Mouse (Mus musculus) forebrain, embryonic 16.5 days (tissue): ENCODE results near the gene Eps8. TPM values are rescaled to one million over a fixed set of nuclear protein-coding genes. Genes with fewer than 3 reads are reported as not detected.

Source experiments
- ATAC-seq: fragments of 200-750 bp; cut with Nextera tagmentation; 2 replicates; pipeline ENCODE4 v1.8.0; 2017; ENCODE audit warnings: mild to moderate bottlenecking, moderate library complexity
- H3K27ac ChIP-seq: fragments of 300-500 bp; sonication (generic); 2 replicates; pipeline ENCODE4 v1.5.1; 2014; ENCODE audit warnings: low read length, control low read depth
- H3K27me3 ChIP-seq: fragments of 300-500 bp; sonication (generic); replicated peaks from 2 replicates; pipeline ENCODE4 v1.6.1; 2014; ENCODE audit warnings: low read length; ENCODE audit not compliant: control insufficient read depth, insufficient read depth
- H3K36me3 ChIP-seq: fragments of 300-500 bp; sonication (generic); 2 replicates; pipeline ENCODE4 v1.6.1; 2014; ENCODE audit not compliant: control insufficient read depth, insufficient read depth
- H3K4me1 ChIP-seq: fragments of 300-500 bp; sonication (generic); replicated peaks from 2 replicates; pipeline ENCODE4 v1.6.1; 2014; ENCODE audit warnings: low read length; ENCODE audit not compliant: control insufficient read depth, insufficient read depth
- H3K4me2 ChIP-seq: fragments of 300-500 bp; sonication (generic); 2 replicates; pipeline ENCODE4 v1.6.1; 2014; ENCODE audit warnings: mild to moderate bottlenecking, low read length, control low read depth
- H3K4me3 ChIP-seq: fragments of 300-500 bp; sonication (generic); replicated peaks from 2 replicates; pipeline ENCODE4 v1.5.1; 2014; ENCODE audit warnings: mild to moderate bottlenecking, low read length, control low read depth
- H3K9ac ChIP-seq: fragments of 300-500 bp; sonication (generic); replicated peaks from 2 replicates; pipeline ENCODE4 v1.6.1; 2014; ENCODE audit warnings: low read depth, low read length, control low read depth
- H3K9me3 ChIP-seq: fragments of 300-500 bp; sonication (generic); 2 replicates; pipeline ENCODE4 v1.6.1; 2016; ENCODE audit warnings: low read length; ENCODE audit not compliant: control insufficient read depth
- WGBS: fragments of 180-500 bp; shearing (Covaris S2); extraction: QIAGEN DNeasy Blood & Tissue Kit; methylation state at CpG from one replicate; pipeline ENCODE4 v1.1.7; 2014; 5-methylcytosine and 5-hydroxymethylcytosine counted together
- polyA plus RNA-seq: library from polyadenylated mRNA; unstranded; fragments of >200 nt; fragmentation: Nextera tagmentation; extraction: Ambion mirVana; gene quantifications from 2 replicates; pipeline ENCODE4 v1.2.1, GENCODE M21; 2015

Gene Eps8
- polyA plus RNA-seq, 1 experiment from 2014 or later, result 20.9 TPM

DNA sequence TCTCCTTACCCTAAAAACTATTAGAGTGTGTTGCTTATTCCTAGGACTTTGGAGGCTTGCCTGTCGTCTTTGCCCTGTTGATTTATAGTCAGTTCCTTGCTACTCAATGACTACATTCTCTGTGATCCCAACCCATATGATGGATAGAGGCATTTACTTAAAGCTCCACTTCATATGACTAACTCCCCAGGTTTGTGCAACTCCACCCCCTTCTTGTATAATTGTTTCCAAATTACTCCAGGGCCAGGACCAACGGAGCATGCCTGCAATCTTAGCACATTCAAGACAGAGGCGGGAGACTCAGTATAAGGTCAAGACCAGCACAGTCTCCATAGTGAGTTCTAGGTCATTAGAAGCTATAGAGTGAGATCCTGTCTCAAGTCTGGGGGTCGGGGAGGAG, 69.4 kb downstream of the Eps8 start:
- Histone ChIP-seq H3K27ac (no peak overlapping the region), H3K9ac (no peak overlapping the region), H3K27me3 (no peaks in the 10 kb centered on the region), H3K4me2 (no peak overlapping the region), H3K36me3 (no peaks in the 10 kb centered on the region), H3K4me1 (no peaks in the 10 kb centered on the region), H3K9me3 (no peaks in the 10 kb centered on the region), H3K4me3 (no peak overlapping the region)
- 81% methylated on average over 3 of the region's 4 CpGs for WGBS
- no peak for ATAC-seq

DNA sequence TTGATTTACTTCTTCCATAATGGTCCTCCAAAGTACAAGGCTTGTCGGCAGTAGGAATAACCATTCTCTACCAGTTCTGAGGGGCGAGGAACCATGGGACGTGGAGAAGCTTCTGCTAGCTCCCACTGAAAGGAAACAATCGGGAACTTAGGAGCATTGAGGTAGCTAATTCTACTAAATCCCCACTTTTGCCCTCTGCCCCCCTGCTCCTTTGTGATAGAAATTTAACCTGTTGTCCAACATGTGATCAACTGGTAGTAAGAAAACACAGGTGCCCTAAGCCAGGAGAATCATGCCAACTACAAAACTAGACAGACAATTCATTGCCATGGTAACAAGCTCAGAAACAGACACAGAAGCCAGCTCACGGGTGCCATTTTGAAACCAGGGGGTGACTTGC, 71.6 kb downstream of the Eps8 start:
- Histone ChIP-seq H3K9me3 (no peaks in the 10 kb centered on the region), H3K4me1 (no peaks in the 10 kb centered on the region), H3K4me3 (no peak overlapping the region), H3K4me2 (no peak overlapping the region), H3K27ac (no peak overlapping the region), H3K27me3 (no peaks in the 10 kb centered on the region), H3K36me3 (no peaks in the 10 kb centered on the region), H3K9ac (no peak overlapping the region)
- no peak for ATAC-seq
- 83% methylated on average over 5 of the region's 5 CpGs for WGBS

DNA sequence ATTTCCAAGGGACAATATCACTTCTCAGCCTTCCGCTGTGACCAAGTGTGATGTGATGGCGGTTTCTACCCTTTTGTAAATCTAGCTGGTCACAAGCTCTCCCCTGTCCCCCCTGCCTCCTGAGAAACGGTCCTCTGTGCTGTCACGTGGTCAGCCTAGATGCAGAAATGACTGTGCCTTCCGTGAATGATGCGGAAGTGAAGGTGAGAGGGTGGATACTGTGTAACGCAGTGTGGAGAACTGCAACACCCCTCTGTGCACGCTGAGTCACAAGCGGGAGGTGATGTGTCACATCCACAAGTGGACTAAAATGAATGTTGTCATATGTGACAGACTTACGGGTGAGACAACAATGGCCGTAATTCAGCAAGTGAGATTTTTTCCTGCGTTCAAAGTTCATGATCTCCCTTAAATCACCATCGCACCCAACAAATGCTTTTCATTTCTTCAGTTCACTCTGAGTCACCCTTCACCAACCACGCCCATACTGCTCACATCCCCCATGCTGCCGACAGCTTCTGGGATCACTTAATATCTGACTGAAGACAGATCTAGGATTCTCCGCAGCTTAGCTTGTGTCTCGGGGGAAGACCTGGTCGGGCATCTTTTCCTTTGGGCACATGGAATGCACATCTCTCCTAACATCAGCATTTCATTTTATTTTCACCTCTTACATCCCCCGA, 72.3 kb downstream of the Eps8 start:
- no peak for ATAC-seq
- 90% methylated on average over 19 of the region's 19 CpGs for WGBS
- H3K9ac ChIP-seq, result no peak overlapping the region

DNA sequence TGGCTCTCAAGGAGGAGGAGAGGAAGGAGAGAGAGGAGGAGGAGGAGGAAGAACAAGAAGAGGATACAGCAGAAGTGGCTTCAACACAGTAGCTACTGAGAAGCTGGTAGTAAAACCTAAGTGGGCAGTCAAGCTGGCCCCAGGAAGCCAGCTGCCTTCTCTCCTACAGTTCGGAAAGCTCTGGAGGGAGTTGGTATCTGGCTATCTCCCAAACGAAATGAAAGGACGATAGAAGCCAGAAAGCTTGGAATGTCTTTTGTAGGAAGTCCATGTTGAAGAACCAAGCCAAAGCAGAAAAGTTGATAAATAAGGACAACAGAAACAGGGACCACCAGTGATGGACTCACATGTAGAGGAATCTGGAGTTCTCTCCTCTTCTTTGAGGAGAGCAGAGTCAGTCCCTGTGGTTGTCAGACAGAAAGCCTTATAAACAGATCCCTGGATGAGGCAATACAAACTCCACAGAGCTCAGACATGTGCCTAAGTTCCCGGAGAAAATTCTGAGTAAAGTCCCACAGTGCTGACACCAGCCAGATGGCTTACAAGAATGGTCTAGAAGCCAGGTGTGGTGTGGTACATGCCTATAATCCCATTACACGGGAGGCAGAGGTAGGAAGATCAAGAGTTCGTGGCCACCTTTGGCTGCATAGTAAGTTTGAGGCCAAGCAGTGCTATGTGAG, 73.2 kb downstream of the Eps8 start:
- no peaks in the 10 kb centered on the region for H3K9me3 ChIP-seq
- no peak for ATAC-seq
- no peaks in the 10 kb centered on the region for H3K36me3 ChIP-seq
- no peaks in the 10 kb centered on the region for H3K4me1 ChIP-seq
- 87% methylated on average over 6 of the region's 6 CpGs for WGBS
- H3K27me3 ChIP-seq, result no peaks in the 10 kb centered on the region
- H3K27ac ChIP-seq, result no peak overlapping the region
- H3K4me2 ChIP-seq, result no peak overlapping the region
- H3K4me3 ChIP-seq, result no peak overlapping the region
- H3K9ac ChIP-seq, result no peak overlapping the region

More for the DNA sequence above, 72.3 kb downstream of the Eps8 start:
- H3K36me3 ChIP-seq, result no peaks in the 10 kb centered on the region
- H3K9me3 ChIP-seq, result no peaks in the 10 kb centered on the region
- H3K4me2 ChIP-seq, result no peak overlapping the region
- no peak overlapping the region for H3K27ac ChIP-seq
- H3K4me1 ChIP-seq, result no peaks in the 10 kb centered on the region
- no peak overlapping the region for H3K4me3 ChIP-seq
- H3K27me3 ChIP-seq, result no peaks in the 10 kb centered on the region

DNA sequence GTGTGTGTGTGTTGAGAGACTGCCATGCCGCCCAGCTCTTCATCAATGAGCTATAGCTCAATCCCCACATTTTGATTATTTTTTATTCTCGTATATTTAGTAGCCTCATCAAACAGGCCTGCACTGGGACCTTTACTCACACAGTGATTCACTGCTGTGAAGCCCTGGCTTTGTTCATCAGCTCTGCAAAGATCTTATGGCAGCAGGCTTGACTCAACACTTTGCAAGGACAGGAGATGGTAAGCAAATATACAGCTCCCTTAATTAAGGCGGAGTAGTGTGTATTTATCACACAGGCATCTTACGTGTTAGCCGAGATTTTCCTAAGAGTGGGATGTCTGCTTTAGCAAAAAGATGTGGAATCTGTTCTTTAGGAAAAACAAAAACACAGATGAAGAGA, 74.2 kb downstream of the Eps8 start:
- Histone ChIP-seq H3K9me3 (no peaks in the 10 kb centered on the region), H3K4me3 (no peak overlapping the region), H3K9ac (no peak overlapping the region), H3K36me3 (no peaks in the 10 kb centered on the region), H3K27ac (no peak overlapping the region), H3K4me1 (no peaks in the 10 kb centered on the region), H3K27me3 (no peaks in the 10 kb centered on the region), H3K4me2 (no peak overlapping the region)
- 87% methylated on average over 5 of the region's 5 CpGs for WGBS
- no peak for ATAC-seq

DNA sequence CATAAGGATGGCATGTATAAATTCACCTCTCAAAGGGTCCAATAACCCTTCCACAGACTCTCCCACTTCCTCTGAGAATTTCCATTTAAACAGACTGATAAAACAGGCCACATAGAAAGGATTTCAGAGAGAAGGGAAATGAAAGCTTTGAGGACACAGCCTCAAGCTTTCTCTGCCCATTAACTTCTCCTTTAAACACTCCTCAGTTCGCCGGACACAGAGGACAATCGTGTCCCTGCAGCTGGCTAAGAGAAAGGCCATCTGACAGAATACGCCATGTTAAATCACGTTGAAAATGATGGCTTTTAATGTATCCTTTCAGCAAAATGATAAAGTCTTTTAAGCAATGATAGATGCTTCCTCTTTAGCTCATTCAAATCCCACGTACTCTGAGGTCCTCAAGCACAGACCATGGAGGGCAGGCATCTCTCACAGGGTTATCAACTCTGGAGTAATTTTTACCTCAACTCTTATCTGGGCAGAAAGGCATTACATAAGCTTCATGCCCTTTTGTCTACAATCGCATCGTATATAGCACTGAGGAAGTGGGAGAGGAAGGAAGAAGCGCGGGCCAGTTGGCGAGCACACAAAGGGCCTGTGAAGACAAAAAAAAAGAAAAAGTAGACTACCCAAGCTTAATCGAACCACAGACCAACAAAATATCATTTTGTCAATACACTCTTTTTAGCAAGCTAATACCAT, 77.9 kb downstream of the Eps8 start:
- Histone ChIP-seq H3K36me3 (no peaks in the 10 kb centered on the region), H3K4me3 (no peak overlapping the region), H3K4me2 (no peak overlapping the region), H3K27me3 (no peaks in the 10 kb centered on the region), H3K9ac (no peak overlapping the region), H3K4me1 (no peaks in the 10 kb centered on the region), H3K9me3 (no peaks in the 10 kb centered on the region), H3K27ac (no peak overlapping the region)
- 81% methylated on average over 12 of the region's 12 CpGs for WGBS
- ATAC-seq, result no peak

DNA sequence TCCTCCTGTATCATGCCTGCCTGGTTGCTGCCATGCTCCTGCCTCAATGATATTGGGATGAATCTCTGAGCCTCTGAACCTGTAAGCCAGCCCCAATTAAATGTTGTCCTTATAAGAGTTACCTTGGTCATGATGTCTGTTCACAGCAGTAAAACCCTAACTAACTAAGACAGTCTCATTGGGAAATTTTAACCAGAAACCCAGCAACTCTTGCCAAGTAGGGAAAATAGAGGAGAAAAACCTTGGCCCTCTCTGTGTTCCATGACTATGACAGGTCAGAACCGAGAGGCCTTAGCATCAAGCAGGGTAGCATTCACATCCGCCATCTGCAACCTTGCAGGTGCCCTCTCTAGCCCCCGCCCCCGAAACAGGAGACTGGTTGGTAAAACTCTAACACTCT, 78.6 kb downstream of the Eps8 start:
- Histone ChIP-seq H3K4me1 (no peaks in the 10 kb centered on the region), H3K27me3 (no peaks in the 10 kb centered on the region), H3K9ac (no peak overlapping the region), H3K9me3 (no peaks in the 10 kb centered on the region), H3K4me3 (no peak overlapping the region), H3K4me2 (no peak overlapping the region), H3K36me3 (no peaks in the 10 kb centered on the region), H3K27ac (no peak overlapping the region)
- 95% methylated on average over 4 of the region's 4 CpGs for WGBS
- no peak for ATAC-seq

DNA sequence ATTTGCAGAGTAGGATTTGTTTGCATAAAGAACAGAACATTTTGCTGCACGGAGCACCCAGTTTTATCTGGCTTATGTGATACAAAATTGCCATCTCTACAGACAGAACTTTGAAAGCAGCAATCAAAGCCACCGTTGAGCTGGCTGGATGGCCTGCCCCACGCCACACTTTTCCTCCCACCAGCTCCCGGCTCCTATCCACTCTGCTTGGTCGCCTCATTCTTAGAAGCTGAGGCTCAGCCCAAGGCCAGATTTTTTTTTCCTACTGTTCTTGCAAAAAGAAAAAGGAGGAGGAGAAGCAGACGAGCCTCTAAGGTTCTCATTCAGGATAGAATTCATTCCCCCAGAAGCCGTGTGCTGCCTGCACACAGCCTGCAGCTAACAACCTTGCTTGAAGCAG, 80.8 kb downstream of the Eps8 start:
- Histone ChIP-seq H3K4me1 (no peaks in the 10 kb centered on the region), H3K27me3 (no peaks in the 10 kb centered on the region), H3K9ac (no peak overlapping the region), H3K9me3 (no peaks in the 10 kb centered on the region), H3K4me3 (no peak overlapping the region), H3K27ac (no peak overlapping the region), H3K36me3 (no peaks in the 10 kb centered on the region), H3K4me2 (no peak overlapping the region)
- 71% methylated on average over 7 of the region's 7 CpGs for WGBS
- no peak for ATAC-seq

DNA sequence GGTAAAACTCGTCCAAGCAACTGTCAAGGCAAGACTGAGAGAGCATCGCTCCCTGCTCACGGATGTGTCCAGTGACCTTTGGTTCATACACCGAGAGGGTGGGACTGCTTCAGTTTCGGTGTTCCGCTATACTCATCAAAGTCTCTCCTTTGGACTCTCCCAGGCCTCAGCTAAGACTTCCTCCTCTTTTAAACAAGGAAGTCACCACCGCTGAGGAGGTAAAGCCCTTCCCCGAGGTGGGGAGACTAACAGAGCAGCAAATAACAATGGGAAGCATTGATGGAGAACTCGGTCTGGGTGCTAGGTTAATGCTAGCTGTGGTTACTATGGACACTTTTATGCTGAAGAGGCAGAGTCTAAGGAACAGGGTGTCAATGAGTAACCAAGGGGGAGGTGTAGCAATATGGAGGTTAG, 84.0 kb downstream of the Eps8 start:
- ATAC-seq, result no peak
- H3K27ac ChIP-seq, result no peak overlapping the region
- H3K9ac ChIP-seq, result no peak overlapping the region
- H3K4me3 ChIP-seq, result no peak overlapping the region
- H3K9me3 ChIP-seq, result no peaks in the 10 kb centered on the region
- WGBS, result 74% methylated on average over 9 of the region's 9 CpGs
- H3K27me3 ChIP-seq, result no peaks in the 10 kb centered on the region
- H3K36me3 ChIP-seq, result no peaks in the 10 kb centered on the region
- H3K4me1 ChIP-seq, result no peaks in the 10 kb centered on the region
- no peak overlapping the region for H3K4me2 ChIP-seq
